Mouse (Mus musculus) heart, adult 2 months (tissue): ENCODE data around the gene Uggt2.

Experiments
- CTCF ChIP-seq: fragments of 200-600 bp; IDR thresholded peaks from 2 replicates; pipeline ENCODE4 v1.8.1; 2022; ENCODE audit warnings: antibody characterized with exemption, mild to moderate bottlenecking, moderate library complexity
- EP300 ChIP-seq: fragments of 200-500 bp; IDR thresholded peaks from 2 replicates; pipeline ENCODE4 v1.6.1; 2011; ENCODE audit warnings: low read depth, low read length, control low read depth; ENCODE audit not compliant: insufficient read depth
- POLR2A ChIP-seq: fragments of 200-500 bp; IDR thresholded peaks from 2 replicates; pipeline ENCODE4 v1.6.1; 2011; ENCODE audit warnings: mild to moderate bottlenecking, low read depth, low read length, control low read depth; ENCODE audit not compliant: insufficient read depth

DNA sequence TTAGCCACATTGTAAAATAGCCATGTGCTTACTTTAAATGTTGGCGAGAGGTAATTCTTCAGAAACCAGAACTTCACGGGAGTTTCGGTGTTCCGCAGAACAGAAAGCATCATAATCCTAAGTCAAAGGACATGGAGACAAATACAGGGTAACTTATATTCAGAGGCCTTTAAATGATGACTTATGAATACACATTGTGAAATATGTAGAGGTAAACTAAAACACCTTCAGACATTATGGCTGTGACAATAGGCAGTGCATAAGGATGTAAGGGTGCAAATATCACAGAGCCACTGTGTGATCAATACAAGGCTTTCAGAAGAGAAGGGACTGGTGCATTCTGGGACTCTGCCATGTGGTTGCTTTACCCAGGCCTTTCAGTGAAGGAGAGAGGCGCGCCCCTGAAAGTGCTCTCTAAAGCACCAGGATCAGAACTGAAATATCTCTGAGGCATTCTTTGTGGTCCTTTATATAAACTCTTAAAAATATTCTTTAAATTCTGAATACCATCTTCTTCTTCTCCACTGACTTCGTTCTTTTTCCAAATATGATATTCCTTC lies 91.1 kb downstream of the Uggt2 start:
- no peak for TF ChIP-seq POLR2A
- TF ChIP-seq CTCF, result no peak
- no peak for TF ChIP-seq EP300
